17 mouse cellular contexts compared by ENCODE assay signal in genomic region chr1:139234611-139235568, GRCm38 (mm10).
DNase-seq lines count a peak whose midpoint lies in the region; ATAC-seq and TF ChIP-seq lines count a peak whose summit lies in the region.
"Had no signal": no experiment of that assay in that cellular context is flagged by ENCODE, and none has a peak within 500 bp of the region (broad histone marks: within the 10 kb centered on the region; RNA-seq: fewer than 3 reads in every experiment).

No protein-coding gene starts in this region.

- DNase-seq in kidney, adult 2 months: no peak
- DNase-seq in ovary, postnatal 14 days (ENCODE audit: low spot score): peak; percentile 20
- DNase-seq in ovary, postnatal 10 days (ENCODE audit: low spot score): no peak
- peak; percentile 1 for DNase-seq in lung, postnatal 36 days
- no peak for DNase-seq in liver, postnatal 0 days
- no peak for DNase-seq in right cerebral cortex, postnatal 25 days
- DNase-seq: adrenal gland, postnatal 14 days; cerebellum, adult 11 months; heart, adult 11 months; midbrain, embryonic 14.5 days; thymus, postnatal 4 days had no signal

- no peak for TF ChIP-seq EP300 in liver, postnatal 0 days (IDR thresholded peaks at IDR 0.05; ENCODE audit: low read depth)

- H3K9ac ChIP-seq in kidney, embryonic 15.5 days: no peak overlapping the region
- no peak overlapping the region for H3K9ac ChIP-seq in stomach, embryonic 16.5 days (ENCODE audit: low read length)
- H3K9ac ChIP-seq in liver, postnatal 0 days (replicated peaks): no peak overlapping the region
- H3K9ac ChIP-seq: hindbrain, embryonic 13.5 days; limb, embryonic 13.5 days had no signal

- H3K36me3 ChIP-seq in kidney, embryonic 15.5 days: no peaks in the 10 kb centered on the region
- no peaks in the 10 kb centered on the region for H3K36me3 ChIP-seq in kidney, adult 2 months (ENCODE audit: control insufficient read depth, insufficient read depth, low read length)
- no peaks in the 10 kb centered on the region for H3K36me3 ChIP-seq in stomach, embryonic 16.5 days (ENCODE audit: control insufficient read depth, insufficient read depth, low read length)
- H3K36me3 ChIP-seq in liver, postnatal 0 days (replicated peaks; ENCODE audit: insufficient read depth, low read length): no peaks in the 10 kb centered on the region
- H3K36me3 ChIP-seq: hindbrain, embryonic 13.5 days; limb, embryonic 13.5 days had no signal

- no peaks in the 10 kb centered on the region for H3K27me3 ChIP-seq in kidney, embryonic 15.5 days
- no peaks in the 10 kb centered on the region for H3K27me3 ChIP-seq in kidney, adult 2 months (replicated peaks; ENCODE audit: control insufficient read depth, insufficient read depth, low read length)
- no peaks in the 10 kb centered on the region for H3K27me3 ChIP-seq in stomach, embryonic 16.5 days (ENCODE audit: control insufficient read depth, insufficient read depth, low read length)
- H3K27me3 ChIP-seq in liver, postnatal 0 days (ENCODE audit: insufficient read depth, low read length): no peaks in the 10 kb centered on the region
- H3K27me3 ChIP-seq: hindbrain, embryonic 13.5 days; limb, embryonic 13.5 days had no signal

- H3K9me3 ChIP-seq in kidney, embryonic 15.5 days (replicated peaks): no peaks in the 10 kb centered on the region
- H3K9me3 ChIP-seq in stomach, embryonic 16.5 days (replicated peaks; ENCODE audit: control insufficient read depth, low read length): no peaks in the 10 kb centered on the region
- no peaks in the 10 kb centered on the region for H3K9me3 ChIP-seq in liver, postnatal 0 days (ENCODE audit: low read length)
- H3K9me3 ChIP-seq: hindbrain, embryonic 13.5 days; limb, embryonic 13.5 days had no signal

- peak; percentile 79 for ATAC-seq in kidney, embryonic 15.5 days (replicated peaks; ENCODE audit: low FRiP score)
- ATAC-seq in stomach, embryonic 16.5 days (ENCODE audit: insufficient read depth, low FRiP score): peak; percentile 86
- no peak for ATAC-seq in liver, postnatal 0 days

- no peak for TF ChIP-seq CTCF in kidney, adult 2 months (conservative IDR thresholded peaks at IDR 0.05; ENCODE audit: insufficient read depth, insufficient read length, low read depth, low read length)
- TF ChIP-seq CTCF in liver, postnatal 0 days (IDR thresholded peaks at IDR 0.05; ENCODE audit: low read depth): no peak

- H3K4me1 ChIP-seq in kidney, embryonic 15.5 days: peaks cover 4% of the 10 kb centered on the region; the same call in 1 of the 2 replicates
- no peaks in the 10 kb centered on the region for H3K4me1 ChIP-seq in kidney, adult 2 months (ENCODE audit: control insufficient read depth, insufficient read depth, low read length)
- H3K4me1 ChIP-seq in stomach, embryonic 16.5 days (ENCODE audit: control insufficient read depth, insufficient read depth, low read length): peaks cover 6% of the 10 kb centered on the region; the same call in 1 of the 2 replicates
- H3K4me1 ChIP-seq in liver, postnatal 0 days (ENCODE audit: insufficient read depth): no peaks in the 10 kb centered on the region
- H3K4me1 ChIP-seq: hindbrain, embryonic 13.5 days had no signal

- H3K4me2 ChIP-seq in kidney, embryonic 15.5 days: no peak overlapping the region
- no peak overlapping the region for H3K4me2 ChIP-seq in stomach, embryonic 16.5 days (ENCODE audit: low read depth, low read length)
- H3K4me2 ChIP-seq in liver, postnatal 0 days (ENCODE audit: low read depth, low read length): no peak overlapping the region
- H3K4me2 ChIP-seq: hindbrain, embryonic 13.5 days; limb, embryonic 13.5 days had no signal

- TF ChIP-seq POLR2A in kidney, adult 2 months (IDR thresholded peaks at IDR 0.05; ENCODE audit: low read depth, low read length): no peak

- 44% methylated on average over 3 of the region's 3 CpGs for WGBS in kidney, embryonic 15.5 days
- WGBS in kidney, adult 2 months: 60% methylated on average over 3 of the region's 3 CpGs
- WGBS in stomach, embryonic 16.5 days: 43% methylated on average over 3 of the region's 3 CpGs
- WGBS in liver, postnatal 0 days (ENCODE audit: insufficient replicate concordance): 76% methylated on average over 3 of the region's 3 CpGs

- no peak overlapping the region for H3K4me3 ChIP-seq in kidney, embryonic 15.5 days (replicated peaks)
- no peak overlapping the region for H3K4me3 ChIP-seq in kidney, adult 2 months (ENCODE audit: insufficient read depth, low read depth, low read length)
- H3K4me3 ChIP-seq in stomach, embryonic 16.5 days (replicated peaks; ENCODE audit: low read length): no peak overlapping the region
- H3K4me3 ChIP-seq in liver, postnatal 0 days (ENCODE audit: low read depth, low read length): no peak overlapping the region
- H3K4me3 ChIP-seq: hindbrain, embryonic 13.5 days; layer of hippocampus, adult 2 months; left cerebral cortex, adult 2 months; limb, embryonic 13.5 days had no signal

- peak overlapping the region; percentile 56; the same call in 1 of the 2 replicates for H3K27ac ChIP-seq in kidney, embryonic 15.5 days
- no peak overlapping the region for H3K27ac ChIP-seq in kidney, adult 2 months (ENCODE audit: insufficient read depth, low read depth, low read length)
- peak overlapping the region; percentile 70 for H3K27ac ChIP-seq in stomach, embryonic 16.5 days (ENCODE audit: low read length)
- no peak overlapping the region for H3K27ac ChIP-seq in liver, postnatal 0 days (ENCODE audit: low read depth)
- H3K27ac ChIP-seq: hindbrain, embryonic 13.5 days; layer of hippocampus, adult 2 months; left cerebral cortex, adult 2 months; limb, embryonic 13.5 days had no signal

Comparison
In these comparisons a context has a peak if more than half of its experiments do, and no peak if none do; other contexts are left out.
1. H3K27ac ChIP-seq: peak in kidney, embryonic 15.5 days (single experiment) and stomach, embryonic 16.5 days (single experiment); none in kidney, adult 2 months (single experiment) and liver, postnatal 0 days (single experiment).
2. DNase-seq: peak in ovary, postnatal 14 days (single experiment) and lung, postnatal 36 days (single experiment); none in kidney, adult 2 months (single experiment), ovary, postnatal 10 days (single experiment), liver, postnatal 0 days (single experiment) and right cerebral cortex, postnatal 25 days (single experiment).